Mouse (Mus musculus) stomach, embryonic 16.5 days (tissue): ENCODE measurements around the gene Uts2r. TPM values are rescaled to one million over a fixed set of nuclear protein-coding genes. Genes with fewer than 3 reads are reported as not detected.

Experiments used
- polyA plus RNA-seq: library from polyadenylated mRNA; unstranded; fragments of >200 nt; fragmentation: Nextera tagmentation; extraction: Ambion mirVana; gene quantifications from 2 replicates; pipeline ENCODE4 v1.2.1, GENCODE M21; 2015

Gene Uts2r
- polyA plus RNA-seq, 1 experiment from 2014 or later = 0.08 TPM

Other genes starting within 250 kb of the Uts2r start
- gene Ccdc57, start 227.4 kb upstream of the Uts2r start, polyA plus RNA-seq = 5.2 and 5.3 TPM in 2 replicates
- 53.5 and 64.3 TPM in 2 replicates for gene Slc16a3, start 211.8 kb upstream of the Uts2r start, polyA plus RNA-seq
- 104 and 114 TPM in 2 replicates for gene Csnk1d, start 168.9 kb upstream of the Uts2r start, polyA plus RNA-seq
- 2.2 and 2.3 TPM in 2 replicates for gene Cd7, start 120.9 kb upstream of the Uts2r start, polyA plus RNA-seq
- gene Sectm1b, start 96.7 kb upstream of the Uts2r start, polyA plus RNA-seq = 3.1 and 5.2 TPM in 2 replicates
- 0.99 and 1.3 TPM in 2 replicates for gene Sectm1a, start 79.1 kb upstream of the Uts2r start, polyA plus RNA-seq
- gene Tex19.2, start 41.6 kb upstream of the Uts2r start, polyA plus RNA-seq = not detected in 2 replicates
- gene Tex19.1, start 14.1 kb upstream of the Uts2r start, polyA plus RNA-seq = 0.12 TPM in 1 of 2 replicates, not detected in the other
- 8.5 and 9.4 TPM in 2 replicates for gene Hexdc, start 44.2 kb downstream of the Uts2r start, polyA plus RNA-seq
- gene Ogfod3, start 44.4 kb downstream of the Uts2r start, polyA plus RNA-seq = 29.4 and 30.4 TPM in 2 replicates
- gene Cybc1, start 69.1 kb downstream of the Uts2r start, polyA plus RNA-seq = 37.9 and 44.2 TPM in 2 replicates
- 52.8 and 65.6 TPM in 2 replicates for gene Narf, start 77.0 kb downstream of the Uts2r start, polyA plus RNA-seq
- gene Foxk2, start 99.7 kb downstream of the Uts2r start, polyA plus RNA-seq = 6.1 and 6.6 TPM in 2 replicates
- gene Wdr45b, start 194.2 kb downstream of the Uts2r start, polyA plus RNA-seq = 78.3 and 91.2 TPM in 2 replicates
- 6.5 and 14.2 TPM in 2 replicates for gene Rab40b, start 228.0 kb downstream of the Uts2r start, polyA plus RNA-seq